Mouse (Mus musculus): Measurements from ENCODE around the gene Dpyd. TPM values are rescaled to one million over a fixed set of nuclear protein-coding genes. Genes with fewer than 3 reads are reported as not detected.

Gene Dpyd
- polyA plus RNA-seq, 1 experiment: 0.57 TPM

DNA sequence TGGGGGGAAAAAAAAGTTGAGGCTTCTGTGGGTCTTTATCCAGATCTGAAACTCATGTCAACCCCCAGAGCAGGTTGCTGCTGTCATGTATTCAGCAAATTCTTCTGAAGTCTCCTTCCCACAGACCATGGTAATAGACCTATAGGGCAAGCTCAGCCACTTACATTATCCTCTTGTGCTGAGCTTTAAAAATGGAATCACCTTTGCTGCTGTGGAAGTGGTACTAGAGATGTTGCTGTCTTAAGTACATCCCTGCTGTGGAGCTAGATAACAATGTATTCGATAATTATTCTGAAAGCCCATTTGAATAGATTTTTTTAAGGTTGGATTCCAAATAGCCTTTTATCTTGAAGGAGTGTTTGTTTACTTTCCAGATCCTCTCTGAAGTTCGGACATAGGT lies 902.1 kb downstream of the Dpyd start:
- Histone ChIP-seq H3K4me1 (ENCODE audit: control insufficient read depth, insufficient read depth, low read length) (no peaks in the 10 kb centered on the region), H3K27ac (ENCODE audit: insufficient read depth, low read length) (no peak overlapping the region), H3K4me3 (ENCODE audit: low read depth, low read length) (no peak overlapping the region), H3K36me3 (ENCODE audit: control insufficient read depth, insufficient read depth, low read length, poor library complexity, severe bottlenecking) (no peaks in the 10 kb centered on the region), H3K27me3 (ENCODE audit: control insufficient read depth, insufficient read depth, low read length, poor library complexity, severe bottlenecking) (no peaks in the 10 kb centered on the region), H3K9ac (ENCODE audit: low read depth, poor library complexity, severe bottlenecking) (no peak overlapping the region), H3K9me3 (replicated peaks; ENCODE audit: control insufficient read depth, insufficient read depth, low read length, poor library complexity, severe bottlenecking) (no peaks in the 10 kb centered on the region)
- TF ChIP-seq EP300 (IDR thresholded peaks at IDR 0.05; ENCODE audit: insufficient read depth, low read depth, low read length) (no peak), POLR2A (IDR thresholded peaks at IDR 0.05; ENCODE audit: insufficient read depth, low read length) (no peak), CTCF (IDR thresholded peaks at IDR 0.05; ENCODE audit: low read depth, low read length) (no peak)

DNA sequence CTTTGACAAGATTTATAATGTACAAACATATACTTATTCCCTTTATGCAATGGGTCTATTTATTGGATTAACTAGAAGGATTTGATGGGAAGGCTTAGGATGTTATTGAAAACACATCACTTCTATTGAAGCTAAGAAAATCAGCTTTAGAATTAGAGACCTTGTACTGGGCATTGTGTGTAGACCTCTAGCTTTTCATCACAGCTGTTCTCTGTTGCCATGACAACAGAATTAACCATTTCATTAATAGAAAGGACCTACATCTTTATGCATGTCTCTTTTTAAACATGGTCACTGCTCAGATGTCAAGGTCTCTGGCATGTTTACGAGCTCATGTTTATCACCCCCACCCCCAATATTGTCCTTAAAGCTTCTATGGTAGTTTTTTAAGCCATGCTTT lies 902.5 kb downstream of the Dpyd start:
- Histone ChIP-seq H3K27ac (ENCODE audit: insufficient read depth, low read length) (no peak overlapping the region), H3K9me3 (replicated peaks; ENCODE audit: control insufficient read depth, insufficient read depth, low read length, poor library complexity, severe bottlenecking) (no peaks in the 10 kb centered on the region), H3K36me3 (ENCODE audit: control insufficient read depth, insufficient read depth, low read length, poor library complexity, severe bottlenecking) (no peaks in the 10 kb centered on the region), H3K4me3 (ENCODE audit: low read depth, low read length) (no peak overlapping the region), H3K4me1 (ENCODE audit: control insufficient read depth, insufficient read depth, low read length) (no peaks in the 10 kb centered on the region), H3K9ac (ENCODE audit: low read depth, poor library complexity, severe bottlenecking) (no peak overlapping the region), H3K27me3 (ENCODE audit: control insufficient read depth, insufficient read depth, low read length, poor library complexity, severe bottlenecking) (no peaks in the 10 kb centered on the region)
- TF ChIP-seq EP300 (IDR thresholded peaks at IDR 0.05; ENCODE audit: insufficient read depth, low read depth, low read length) (no peak), POLR2A (IDR thresholded peaks at IDR 0.05; ENCODE audit: insufficient read depth, low read length) (no peak), CTCF (IDR thresholded peaks at IDR 0.05; ENCODE audit: low read depth, low read length) (no peak)

DNA sequence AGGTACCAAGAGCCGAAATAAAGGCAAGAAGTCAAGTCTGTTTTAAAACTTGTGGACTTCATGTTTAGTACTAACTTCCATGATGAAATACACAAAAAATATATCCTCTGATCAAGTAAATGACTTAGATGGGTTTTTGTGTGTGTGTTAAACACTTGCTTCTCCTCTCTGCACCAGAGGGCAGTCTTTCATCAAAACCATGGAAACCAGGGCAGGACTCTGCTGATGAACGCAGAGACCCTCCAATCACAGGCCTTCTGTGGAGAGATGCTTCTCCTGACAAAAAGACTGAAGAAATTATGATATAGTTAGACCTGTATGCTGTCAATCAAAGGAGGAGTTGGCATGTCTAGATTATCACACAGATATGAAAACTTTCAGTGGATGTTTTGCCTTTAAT lies 905.8 kb downstream of the Dpyd start:
- H3K9me3 ChIP-seq (replicated peaks; ENCODE audit: control insufficient read depth, insufficient read depth, low read length, poor library complexity, severe bottlenecking): no peaks in the 10 kb centered on the region
- H3K27me3 ChIP-seq (ENCODE audit: control insufficient read depth, insufficient read depth, low read length, poor library complexity, severe bottlenecking): no peaks in the 10 kb centered on the region
- TF ChIP-seq EP300 (IDR thresholded peaks at IDR 0.05; ENCODE audit: insufficient read depth, low read depth, low read length) (no peak), POLR2A (IDR thresholded peaks at IDR 0.05; ENCODE audit: insufficient read depth, low read length) (no peak), CTCF (IDR thresholded peaks at IDR 0.05; ENCODE audit: low read depth, low read length) (no peak)
- H3K4me3 ChIP-seq (ENCODE audit: low read depth, low read length): no peak overlapping the region
- H3K9ac ChIP-seq (ENCODE audit: low read depth, poor library complexity, severe bottlenecking): no peak overlapping the region
- no peak overlapping the region for H3K27ac ChIP-seq (ENCODE audit: insufficient read depth, low read length)
- H3K4me1 ChIP-seq (ENCODE audit: control insufficient read depth, insufficient read depth, low read length): no peaks in the 10 kb centered on the region
- no peaks in the 10 kb centered on the region for H3K36me3 ChIP-seq (ENCODE audit: control insufficient read depth, insufficient read depth, low read length, poor library complexity, severe bottlenecking)
